Mouse (Mus musculus) hindbrain, embryonic 10.5 days (tissue): Measurements from ENCODE around the gene Tex9. TPM values are rescaled to one million over a fixed set of nuclear protein-coding genes. Genes with fewer than 3 reads are reported as not detected.

Source experiments
- DNase-seq: peaks from one replicate; pipeline ENCODE4 v3.0.0-alpha.2; 2017; ENCODE audit warnings: low spot score
- H3K27ac ChIP-seq: fragments of 300-500 bp; sonication (generic); 2 replicates; pipeline ENCODE4 v1.5.1; 2016; ENCODE audit warnings: mild to moderate bottlenecking, moderate library complexity
- H3K27me3 ChIP-seq: fragments of 300-500 bp; sonication (generic); 2 replicates; pipeline ENCODE4 v1.6.1; 2016; ENCODE audit warnings: mild to moderate bottlenecking; ENCODE audit not compliant: poor library complexity, insufficient read depth, severe bottlenecking
- H3K36me3 ChIP-seq: fragments of 300-500 bp; sonication (generic); 2 replicates; pipeline ENCODE4 v1.6.1; 2016; ENCODE audit warnings: mild to moderate bottlenecking, moderate library complexity
- H3K4me1 ChIP-seq: fragments of 300-500 bp; sonication (generic); replicated peaks from 2 replicates; pipeline ENCODE4 v1.6.1; 2016; ENCODE audit warnings: mild to moderate bottlenecking
- H3K4me3 ChIP-seq: fragments of 300-500 bp; sonication (generic); 2 replicates; pipeline ENCODE4 v1.5.1; 2016; ENCODE audit warnings: mild to moderate bottlenecking, moderate library complexity
- H3K9me3 ChIP-seq: fragments of 300-500 bp; sonication (generic); 2 replicates; pipeline ENCODE4 v1.6.1; 2016; ENCODE audit warnings: mild to moderate bottlenecking, moderate library complexity
- WGBS: fragments of 180-500 bp; shearing (Covaris S2); methylation state at CpG from one replicate; pipeline ENCODE4 v1.1.7; 2016; 5-methylcytosine and 5-hydroxymethylcytosine counted together
- polyA plus RNA-seq: library from polyadenylated mRNA; unstranded; fragments of >200 nt; fragmentation: Nextera tagmentation; extraction: Ambion mirVana; gene quantifications from 2 replicates; pipeline ENCODE4 v1.2.1, GENCODE M21; 2016

Gene Tex9
- polyA plus RNA-seq, 1 experiment from 2014 or later: 47.0 TPM

- H3K4me1 ChIP-seq: no peaks in the 10 kb centered on the region
- peaks cover 100% of the 10 kb centered on the region for H3K36me3 ChIP-seq
- H3K9me3 ChIP-seq: no peaks in the 10 kb centered on the region
- H3K27ac ChIP-seq: no peak overlapping the region
- no peak overlapping the region for H3K4me3 ChIP-seq
- DNase-seq: no peak
- WGBS: 90% methylated on average over 7 of the region's 7 CpGs
- no peaks in the 10 kb centered on the region for H3K27me3 ChIP-seq
Measured at GRCm38 (mm10) chr9:72449367-72449766, 42.6 kb downstream of the Tex9 start.

GRCm38 (mm10) chr9:72448026-72448425 lies 44.0 kb downstream of the Tex9 start:
- WGBS: 57% methylated on average over 8 of the region's 8 CpGs

GRCm38 (mm10) chr9:72441927-72442715 lies 49.9 kb downstream of the Tex9 start:
- peaks cover 24% of the 10 kb centered on the region for H3K4me1 ChIP-seq
- no peak overlapping the region for H3K27ac ChIP-seq
- no peak for DNase-seq
- no peaks in the 10 kb centered on the region for H3K9me3 ChIP-seq
- H3K27me3 ChIP-seq: no peaks in the 10 kb centered on the region
- WGBS: 93% methylated on average over 10 of the region's 10 CpGs
- no peak overlapping the region for H3K4me3 ChIP-seq
- peaks cover 59% of the 10 kb centered on the region for H3K36me3 ChIP-seq

More at GRCm38 (mm10) chr9:72448026-72448425, 44.0 kb downstream of the Tex9 start:
- no peaks in the 10 kb centered on the region for H3K9me3 ChIP-seq
- no peaks in the 10 kb centered on the region for H3K4me1 ChIP-seq
- H3K36me3 ChIP-seq: peaks cover 100% of the 10 kb centered on the region
- peak; percentile 50 for DNase-seq
- no peak overlapping the region for H3K4me3 ChIP-seq
- no peaks in the 10 kb centered on the region for H3K27me3 ChIP-seq
- no peak overlapping the region for H3K27ac ChIP-seq

GRCm38 (mm10) chr9:72440948-72441926 lies 50.8 kb downstream of the Tex9 start:
- H3K4me1 ChIP-seq: peaks cover 24% of the 10 kb centered on the region
- H3K9me3 ChIP-seq: no peaks in the 10 kb centered on the region
- no peak for DNase-seq
- whole genome bisulfite sequencing: 76% methylated on average over 8 of the region's 8 CpGs
- H3K36me3 ChIP-seq: peaks cover 50% of the 10 kb centered on the region
- H3K4me3 ChIP-seq: no peak overlapping the region
- no peaks in the 10 kb centered on the region for H3K27me3 ChIP-seq
- H3K27ac ChIP-seq: no peak overlapping the region

- 97% methylated on average over 4 of the region's 4 CpGs for WGBS
- peaks cover 27% of the 10 kb centered on the region for H3K4me1 ChIP-seq
- no peak for DNase-seq
- no peak overlapping the region for H3K4me3 ChIP-seq
- H3K27ac ChIP-seq: no peak overlapping the region
- H3K9me3 ChIP-seq: no peaks in the 10 kb centered on the region
- H3K27me3 ChIP-seq: no peaks in the 10 kb centered on the region
- peaks cover 41% of the 10 kb centered on the region for H3K36me3 ChIP-seq
Measured at GRCm38 (mm10) chr9:72440358-72440757, 51.7 kb downstream of the Tex9 start.

GRCm38 (mm10) chr9:72438749-72439148 lies 53.3 kb downstream of the Tex9 start:
- Histone ChIP-seq H3K4me3 (peak overlapping the region; percentile 72), H3K36me3 (peaks cover 25% of the 10 kb centered on the region), H3K27ac (peak overlapping the region; percentile 91), H3K4me1 (peaks cover 33% of the 10 kb centered on the region), H3K27me3 (no peaks in the 10 kb centered on the region), H3K9me3 (no peaks in the 10 kb centered on the region)
- WGBS: 3% methylated on average over 9 of the region's 9 CpGs
- DNase-seq: no peak

GRCm38 (mm10) chr9:72437822-72438701 lies 54.0 kb downstream of the Tex9 start, which contains the start of gene Mns1:
Mns1 (plus strand) TSS chr9:72438011.
- Histone ChIP-seq H3K4me1 (peaks cover 33% of the 10 kb centered on the region), H3K9me3 (no peaks in the 10 kb centered on the region), H3K27ac (peak within 1 kb of the TSS; percentile 91), H3K4me3 (peak within 1 kb of the TSS; percentile 72), H3K27me3 (no peaks in the 10 kb centered on the region), H3K36me3 (peaks cover 18% of the 10 kb centered on the region)
- DNase-seq: peak; percentile 97
- WGBS: 2% methylated on average over 43 of the region's 43 CpGs

- DNase-seq: no peak
- Histone ChIP-seq H3K36me3 (no peaks in the 10 kb centered on the region), H3K27ac (no peak overlapping the region), H3K4me3 (no peak overlapping the region), H3K9me3 (no peaks in the 10 kb centered on the region), H3K27me3 (no peaks in the 10 kb centered on the region), H3K4me1 (peaks cover 26% of the 10 kb centered on the region)
- 58% methylated on average over 9 of the region's 9 CpGs for WGBS
Measured at GRCm38 (mm10) chr9:72434876-72435275, 57.1 kb downstream of the Tex9 start.

GRCm38 (mm10) chr9:72427861-72428260 lies 64.2 kb downstream of the Tex9 start:
- Histone ChIP-seq H3K27ac (no peak overlapping the region), H3K9me3 (no peaks in the 10 kb centered on the region), H3K4me3 (no peak overlapping the region), H3K36me3 (no peaks in the 10 kb centered on the region), H3K27me3 (no peaks in the 10 kb centered on the region), H3K4me1 (no peaks in the 10 kb centered on the region)
- 75% methylated on average over 4 of the region's 4 CpGs for WGBS
- DNase-seq: no peak

- no peaks in the 10 kb centered on the region for H3K9me3 ChIP-seq
- H3K27me3 ChIP-seq: no peaks in the 10 kb centered on the region
- DNase-seq: no peak
- WGBS: 87% methylated on average over 11 of the region's 11 CpGs
- H3K4me3 ChIP-seq: no peak overlapping the region
- peaks cover 20% of the 10 kb centered on the region for H3K4me1 ChIP-seq
- no peaks in the 10 kb centered on the region for H3K36me3 ChIP-seq
- no peak overlapping the region for H3K27ac ChIP-seq
Measured at GRCm38 (mm10) chr9:72425300-72425850, 66.6 kb downstream of the Tex9 start.

- 89% methylated on average over 2 of the region's 2 CpGs for WGBS
- Histone ChIP-seq H3K9me3 (no peaks in the 10 kb centered on the region), H3K36me3 (no peaks in the 10 kb centered on the region), H3K27me3 (no peaks in the 10 kb centered on the region), H3K4me3 (no peak overlapping the region), H3K4me1 (peaks cover 20% of the 10 kb centered on the region), H3K27ac (0 out of 2 replicates have a peak overlapping the region, but pooled peaks have one; percentile 72)
- DNase-seq: no peak
Measured at GRCm38 (mm10) chr9:72422753-72423152, 69.3 kb downstream of the Tex9 start.

- Histone ChIP-seq H3K4me1 (peaks cover 20% of the 10 kb centered on the region), H3K36me3 (no peaks in the 10 kb centered on the region), H3K4me3 (no peak overlapping the region), H3K27ac (peak overlapping the region; percentile 72), H3K9me3 (no peaks in the 10 kb centered on the region), H3K27me3 (no peaks in the 10 kb centered on the region)
- WGBS: 69% methylated on average over 11 of the region's 11 CpGs
- DNase-seq: no peak
Measured at GRCm38 (mm10) chr9:72422284-72422683, 69.7 kb downstream of the Tex9 start.
